Mouse (Mus musculus) kidney, embryonic 15.5 days (tissue): ENCODE measurements at regions not wholly inside any gene's neighbourhood (a gene's known extent, or its start where the extent isn't known, plus 50 kb on each side); places are given as distances from the start of the nearest gene placed in this dataset.

Experiments
- ATAC-seq: fragments of 200-750 bp; cut with Nextera tagmentation; replicated peaks from 2 replicates; pipeline ENCODE4 v1.8.0; 2017; ENCODE audit warnings: moderate TSS enrichment; ENCODE audit not compliant: low FRiP score
- H3K27ac ChIP-seq: fragments of 300-500 bp; sonication (generic); 2 replicates; pipeline ENCODE4 v1.5.1; 2015; ENCODE audit warnings: mild to moderate bottlenecking, inconsistent platforms
- H3K27me3 ChIP-seq: fragments of 300-500 bp; sonication (generic); 2 replicates; pipeline ENCODE4 v1.6.1; 2015; ENCODE audit warnings: inconsistent platforms
- H3K36me3 ChIP-seq: fragments of 300-500 bp; sonication (generic); 2 replicates; pipeline ENCODE4 v1.6.1; 2015; ENCODE audit warnings: inconsistent platforms
- H3K4me1 ChIP-seq: fragments of 300-500 bp; sonication (generic); 2 replicates; pipeline ENCODE4 v1.6.1; 2015; ENCODE audit warnings: inconsistent platforms
- H3K4me2 ChIP-seq: fragments of 300-500 bp; sonication (generic); 2 replicates; pipeline ENCODE4 v1.6.1; 2015; ENCODE audit warnings: moderate library complexity, mild to moderate bottlenecking, inconsistent platforms
- H3K4me3 ChIP-seq: fragments of 300-500 bp; sonication (generic); replicated peaks from 2 replicates; pipeline ENCODE4 v1.5.1; 2015; ENCODE audit warnings: mild to moderate bottlenecking, inconsistent platforms
- H3K9ac ChIP-seq: fragments of 300-500 bp; sonication (generic); 2 replicates; pipeline ENCODE4 v1.6.1; 2015; ENCODE audit warnings: mild to moderate bottlenecking, inconsistent platforms
- H3K9me3 ChIP-seq: fragments of 300-500 bp; sonication (generic); replicated peaks from 2 replicates; pipeline ENCODE4 v1.6.1; 2016; ENCODE audit warnings: inconsistent platforms
- WGBS: fragments of 180-500 bp; shearing (Covaris S2); methylation state at CpG from one replicate; pipeline ENCODE4 v1.1.7; 2015; ENCODE audit warnings: mixed read lengths; 5-methylcytosine and 5-hydroxymethylcytosine counted together

DNA sequence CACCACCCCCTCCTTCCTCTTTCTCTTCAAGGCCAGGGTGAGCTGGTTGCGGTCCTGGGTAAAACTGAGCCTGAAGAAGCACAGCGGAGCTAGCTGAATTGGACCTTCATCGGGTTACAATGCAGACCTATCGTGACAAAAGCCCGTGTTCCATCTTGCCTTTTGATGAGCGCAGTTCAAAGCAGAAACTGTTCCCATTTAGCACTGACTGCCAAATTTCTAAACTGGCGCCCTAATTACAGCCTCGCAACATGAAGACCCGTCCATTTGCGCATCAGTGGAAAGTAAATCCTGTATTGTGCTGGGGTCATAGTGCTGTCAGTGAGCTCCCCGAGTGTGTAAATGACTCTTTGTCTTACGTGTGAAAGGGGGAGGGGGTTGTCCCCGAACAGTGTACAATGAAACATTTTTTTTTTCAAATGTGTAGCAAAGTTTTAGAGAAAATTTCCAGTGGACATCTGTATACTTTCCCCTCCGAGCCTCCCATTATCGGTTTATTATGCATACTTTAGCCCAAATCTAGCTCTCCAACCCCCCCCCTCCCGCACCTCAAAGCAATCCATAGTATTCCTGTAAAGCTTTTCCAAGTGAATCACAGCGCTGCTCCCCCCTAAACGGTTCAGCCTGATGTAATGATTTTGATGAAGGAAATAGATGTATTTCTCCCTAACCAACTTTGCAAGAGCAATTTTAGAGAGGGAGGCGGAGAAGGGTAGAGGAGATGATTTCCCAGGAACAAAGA is 877.4 kb downstream of the Epha4 start:
- Histone ChIP-seq H3K9ac (no peak overlapping the region), H3K27me3 (no peaks in the 10 kb centered on the region), H3K27ac (no peak overlapping the region), H3K4me1 (no peaks in the 10 kb centered on the region), H3K36me3 (no peaks in the 10 kb centered on the region), H3K9me3 (no peaks in the 10 kb centered on the region), H3K4me3 (no peak overlapping the region), H3K4me2 (no peak overlapping the region)
- ATAC-seq, result no peak
- 71% methylated on average over 19 of the region's 19 CpGs for WGBS

DNA sequence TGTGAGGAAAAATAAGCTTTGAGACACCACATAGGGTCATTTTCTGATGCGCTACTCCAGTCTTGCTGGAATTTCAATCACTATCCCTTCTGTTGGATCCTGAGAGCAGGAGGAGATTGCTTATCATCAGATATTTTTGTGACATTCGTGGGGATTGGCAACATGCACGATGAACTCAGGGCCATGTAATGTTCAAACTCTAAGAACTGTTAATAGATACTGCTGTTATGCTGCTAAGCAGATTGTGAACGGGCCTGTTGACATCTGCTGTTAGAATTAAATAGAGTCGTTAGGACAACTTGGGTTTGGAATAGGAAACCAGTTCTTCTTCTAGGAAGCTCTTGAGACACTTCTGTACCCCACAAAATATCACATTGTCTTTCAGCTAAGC is 876.9 kb downstream of the Epha4 start:
- Histone ChIP-seq H3K4me2 (no peak overlapping the region), H3K9me3 (no peaks in the 10 kb centered on the region), H3K4me3 (no peak overlapping the region), H3K36me3 (no peaks in the 10 kb centered on the region), H3K4me1 (no peaks in the 10 kb centered on the region), H3K27me3 (no peaks in the 10 kb centered on the region), H3K27ac (no peak overlapping the region), H3K9ac (no peak overlapping the region)
- WGBS, result 86% methylated on average over 5 of the region's 5 CpGs
- ATAC-seq, result no peak

DNA sequence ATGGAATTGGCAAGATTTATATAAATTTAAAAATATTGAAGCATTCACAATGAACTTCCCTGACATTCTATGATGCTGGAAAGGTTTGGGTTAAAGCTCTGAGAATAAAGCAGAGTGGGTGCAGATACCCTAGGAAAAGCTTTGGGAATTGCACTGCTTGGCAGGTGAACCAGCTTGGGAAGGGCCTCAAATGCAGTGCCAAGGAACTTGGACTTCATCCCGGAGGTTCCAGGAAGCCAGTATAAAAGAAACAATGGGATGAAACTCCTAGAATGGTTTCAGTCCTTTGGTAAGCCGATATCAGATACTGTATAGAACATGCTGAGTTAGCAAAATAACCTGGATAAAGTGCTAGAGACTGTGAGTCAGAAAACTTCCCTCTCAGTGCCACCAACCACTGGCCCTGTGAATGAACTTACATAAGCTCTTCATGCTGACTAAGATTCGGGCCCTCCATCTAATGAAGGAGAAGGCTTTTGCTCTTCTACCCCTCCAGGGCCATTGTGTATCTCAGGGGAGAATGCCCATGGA is 873.6 kb downstream of the Epha4 start:
- H3K27me3 ChIP-seq, result no peaks in the 10 kb centered on the region
- 79% methylated on average over 3 of the region's 3 CpGs for WGBS
- no peaks in the 10 kb centered on the region for H3K4me1 ChIP-seq
- no peak overlapping the region for H3K9ac ChIP-seq
- H3K9me3 ChIP-seq, result no peaks in the 10 kb centered on the region
- H3K27ac ChIP-seq, result no peak overlapping the region
- no peaks in the 10 kb centered on the region for H3K36me3 ChIP-seq
- no peak overlapping the region for H3K4me2 ChIP-seq
- no peak for ATAC-seq
- no peak overlapping the region for H3K4me3 ChIP-seq

DNA sequence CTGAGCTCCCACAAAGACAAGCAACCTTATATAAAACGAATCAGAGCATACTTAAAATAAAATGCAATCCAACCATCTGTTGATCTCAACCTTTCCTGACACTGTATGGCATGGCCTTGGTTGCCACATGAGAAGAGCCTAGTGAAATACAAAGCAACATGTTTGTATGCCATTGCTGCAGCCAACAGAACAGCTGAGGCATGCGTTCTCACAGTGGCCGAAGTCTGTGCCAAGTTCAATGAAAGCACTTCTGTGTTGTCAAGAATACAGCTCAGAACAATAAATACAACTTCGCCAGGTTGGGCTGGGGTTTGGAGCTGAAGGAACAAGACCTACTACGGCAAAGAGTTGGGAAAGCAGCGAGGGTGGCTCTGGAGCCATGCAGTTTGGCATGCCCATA is 872.2 kb downstream of the Epha4 start:
- 89% methylated on average over 6 of the region's 6 CpGs for WGBS

DNA sequence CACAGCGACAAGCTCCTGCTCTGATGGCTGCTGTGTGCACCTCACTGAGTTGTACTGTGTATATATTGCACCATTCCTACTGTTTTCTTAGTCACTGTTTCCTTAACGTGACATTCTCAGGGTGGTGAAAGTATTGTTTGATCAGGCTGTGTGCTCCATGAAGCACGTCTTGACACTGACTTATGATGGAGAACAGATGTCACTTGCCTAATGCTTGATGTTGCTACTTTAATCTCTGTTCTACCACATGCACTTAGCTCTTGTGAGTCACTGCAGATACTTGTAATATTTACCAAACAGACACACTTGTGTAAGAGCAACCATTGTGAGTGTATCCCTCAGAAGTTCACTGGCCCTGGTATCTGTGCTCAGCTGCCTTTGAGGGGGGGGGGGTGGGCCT is 870.0 kb downstream of the Epha4 start:
- no peaks in the 10 kb centered on the region for H3K27me3 ChIP-seq

More for the DNA sequence above, 872.2 kb downstream of the Epha4 start:
- Histone ChIP-seq H3K9ac (no peak overlapping the region), H3K9me3 (no peaks in the 10 kb centered on the region), H3K36me3 (no peaks in the 10 kb centered on the region), H3K27me3 (no peaks in the 10 kb centered on the region), H3K27ac (no peak overlapping the region), H3K4me1 (no peaks in the 10 kb centered on the region), H3K4me2 (no peak overlapping the region), H3K4me3 (no peak overlapping the region)
- ATAC-seq, result no peak

DNA sequence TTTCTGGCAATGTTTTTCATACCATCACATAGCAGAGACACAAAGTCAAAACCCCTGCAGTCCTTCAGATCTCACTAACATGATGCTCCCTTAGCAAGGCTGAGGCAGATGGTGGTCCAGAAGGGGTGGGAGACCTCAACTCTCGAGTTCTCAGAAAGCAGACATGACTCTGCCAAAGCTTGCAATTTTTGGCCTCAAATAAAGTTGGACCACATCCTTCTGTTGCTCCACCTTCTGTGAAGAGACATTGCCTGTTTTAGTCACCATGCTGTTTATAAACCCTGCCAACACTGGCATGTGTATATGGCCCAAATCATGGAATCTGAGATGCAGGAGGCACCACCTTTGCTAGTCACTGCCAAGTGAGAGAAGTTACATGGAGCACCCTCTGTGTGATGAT is 860.1 kb downstream of the Epha4 start:
- no peak for ATAC-seq
- WGBS, result 72% methylated on average over 1 of the region's 1 CpGs
- H3K27me3 ChIP-seq, result no peaks in the 10 kb centered on the region
- H3K27ac ChIP-seq, result no peak overlapping the region
- no peaks in the 10 kb centered on the region for H3K36me3 ChIP-seq
- no peak overlapping the region for H3K4me3 ChIP-seq
- H3K9me3 ChIP-seq, result no peaks in the 10 kb centered on the region
- no peaks in the 10 kb centered on the region for H3K4me1 ChIP-seq
- no peak overlapping the region for H3K9ac ChIP-seq
- no peak overlapping the region for H3K4me2 ChIP-seq

More for the DNA sequence above, 870.0 kb downstream of the Epha4 start:
- Histone ChIP-seq H3K27ac (no peak overlapping the region), H3K36me3 (no peaks in the 10 kb centered on the region), H3K4me1 (no peaks in the 10 kb centered on the region), H3K4me3 (no peak overlapping the region), H3K4me2 (no peak overlapping the region), H3K9me3 (no peaks in the 10 kb centered on the region), H3K9ac (no peak overlapping the region)
- WGBS, result 54% methylated on average over 3 of the region's 3 CpGs
- no peak for ATAC-seq

DNA sequence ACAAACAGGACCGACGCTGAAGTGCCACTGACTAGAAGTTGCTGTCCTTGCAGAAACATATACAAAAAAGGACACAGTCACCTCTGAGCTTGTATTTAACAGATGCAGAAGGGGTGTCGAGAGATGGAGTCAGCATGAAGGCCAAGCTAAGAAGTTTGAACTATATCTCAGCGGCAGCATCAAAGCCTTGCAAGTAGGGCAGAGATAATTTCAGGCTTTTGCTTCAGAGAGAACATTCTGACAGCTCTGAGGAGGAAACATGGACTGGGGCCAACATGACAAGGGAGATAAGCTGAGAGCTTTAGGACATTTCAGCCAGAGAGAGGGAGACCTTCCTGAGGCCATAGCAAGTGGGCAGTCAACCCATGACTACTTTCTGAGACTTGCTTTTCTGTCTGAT is 856.7 kb downstream of the Epha4 start:
- Histone ChIP-seq H3K4me3 (no peak overlapping the region), H3K9me3 (no peaks in the 10 kb centered on the region), H3K4me1 (no peaks in the 10 kb centered on the region), H3K27me3 (no peaks in the 10 kb centered on the region), H3K9ac (no peak overlapping the region), H3K27ac (no peak overlapping the region), H3K4me2 (no peak overlapping the region), H3K36me3 (no peaks in the 10 kb centered on the region)
- ATAC-seq, result no peak
- 73% methylated on average over 4 of the region's 4 CpGs for WGBS

DNA sequence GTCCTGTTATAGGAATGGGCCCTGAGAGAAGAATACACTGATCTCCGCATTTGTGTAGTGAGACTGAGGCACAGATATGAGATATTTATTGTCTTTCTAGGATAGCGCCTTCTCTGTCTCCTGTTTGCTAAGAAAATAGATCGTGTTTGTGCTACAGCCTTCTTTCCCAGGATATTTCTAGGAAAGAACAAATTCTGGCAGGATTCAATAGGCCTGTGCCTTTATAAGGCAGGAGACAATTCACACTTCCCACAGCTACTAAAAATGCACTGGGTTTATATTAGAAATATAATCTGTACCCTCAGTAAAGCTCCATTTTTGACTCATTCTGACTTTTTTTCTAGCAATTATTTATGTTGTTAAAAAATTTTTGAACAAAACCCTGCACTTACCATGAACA is 854.7 kb downstream of the Epha4 start:
- ATAC-seq, result no peak
- H3K9ac ChIP-seq, result no peak overlapping the region
- H3K27ac ChIP-seq, result no peak overlapping the region
- no peaks in the 10 kb centered on the region for H3K4me1 ChIP-seq
- no peaks in the 10 kb centered on the region for H3K9me3 ChIP-seq
- WGBS, result 78% methylated on average over 3 of the region's 3 CpGs
- no peaks in the 10 kb centered on the region for H3K36me3 ChIP-seq
- no peaks in the 10 kb centered on the region for H3K27me3 ChIP-seq
- H3K4me2 ChIP-seq, result no peak overlapping the region
- no peak overlapping the region for H3K4me3 ChIP-seq

DNA sequence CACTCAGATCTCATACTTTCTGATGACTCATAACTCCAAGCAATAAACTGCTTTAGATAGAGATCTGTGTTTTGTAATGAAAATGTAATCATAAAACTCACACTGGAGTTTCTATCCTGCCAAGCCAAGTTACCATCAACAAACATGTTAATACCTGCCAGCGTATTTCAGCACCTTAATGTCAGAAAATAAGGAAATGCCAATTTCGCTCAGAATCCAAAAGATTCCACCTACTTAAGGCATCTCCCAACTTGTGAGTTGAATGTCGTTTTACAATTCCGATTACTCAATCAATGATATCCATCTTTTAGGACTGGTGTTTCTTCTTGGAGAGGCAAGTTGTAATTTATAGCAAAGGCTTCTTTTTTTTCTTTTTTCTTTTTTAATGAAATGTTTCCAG is 850.5 kb downstream of the Epha4 start:
- Histone ChIP-seq H3K27ac (no peak overlapping the region), H3K27me3 (no peaks in the 10 kb centered on the region), H3K9me3 (no peaks in the 10 kb centered on the region), H3K9ac (no peak overlapping the region), H3K4me1 (no peaks in the 10 kb centered on the region), H3K4me2 (no peak overlapping the region), H3K36me3 (no peaks in the 10 kb centered on the region), H3K4me3 (no peak overlapping the region)
- 82% methylated on average over 4 of the region's 4 CpGs for WGBS
- no peak for ATAC-seq

DNA sequence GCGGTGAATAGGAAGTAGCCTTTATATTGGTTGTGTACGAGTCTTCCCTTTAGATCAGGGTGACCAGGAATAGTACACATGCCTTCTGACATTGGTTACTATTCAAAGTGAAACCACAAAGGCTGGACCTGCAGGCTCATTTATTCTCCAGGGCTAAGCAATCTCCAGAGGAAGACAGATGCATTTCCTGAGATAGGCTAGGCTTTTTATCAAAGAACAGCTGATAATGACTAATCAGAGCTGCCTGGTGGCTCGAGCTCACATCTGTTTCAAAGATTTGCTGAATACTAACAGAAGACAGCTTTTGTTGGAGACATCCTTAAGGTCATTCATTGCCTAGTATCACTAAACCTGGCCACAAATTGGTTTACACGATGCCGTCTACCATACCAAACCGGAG is 838.1 kb downstream of the Epha4 start:
- Histone ChIP-seq H3K4me2 (no peak overlapping the region), H3K9ac (no peak overlapping the region), H3K9me3 (no peaks in the 10 kb centered on the region), H3K36me3 (no peaks in the 10 kb centered on the region), H3K4me1 (no peaks in the 10 kb centered on the region), H3K27ac (no peak overlapping the region), H3K4me3 (no peak overlapping the region), H3K27me3 (no peaks in the 10 kb centered on the region)
- WGBS, result 74% methylated on average over 6 of the region's 6 CpGs
- no peak for ATAC-seq

DNA sequence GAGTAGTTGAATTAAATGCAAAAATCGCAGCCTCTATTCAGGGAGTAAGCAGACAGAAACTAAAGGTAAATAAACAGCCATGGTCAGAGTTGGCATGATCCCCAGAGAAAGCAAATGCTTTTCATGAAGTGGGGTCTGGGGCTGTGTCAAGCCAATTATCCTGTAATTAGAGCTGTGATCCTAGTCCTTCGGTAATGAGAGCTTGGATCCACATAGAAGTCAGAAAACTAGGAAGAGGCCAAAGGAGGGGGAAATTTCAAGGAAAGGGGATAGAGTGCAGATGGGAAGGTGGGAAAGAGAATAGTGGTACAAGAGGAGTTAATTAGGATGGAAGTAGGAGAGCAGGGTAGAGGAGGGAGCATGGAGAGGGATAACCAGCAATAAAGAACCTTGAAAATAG is 809.3 kb downstream of the Epha4 start:
- no peaks in the 10 kb centered on the region for H3K9me3 ChIP-seq
- no peak overlapping the region for H3K9ac ChIP-seq
- no peak for ATAC-seq
- H3K4me2 ChIP-seq, result no peak overlapping the region
- no peaks in the 10 kb centered on the region for H3K27me3 ChIP-seq
- no peaks in the 10 kb centered on the region for H3K4me1 ChIP-seq
- H3K36me3 ChIP-seq, result no peaks in the 10 kb centered on the region
- WGBS, result 53% methylated on average over 2 of the region's 2 CpGs
- no peak overlapping the region for H3K4me3 ChIP-seq
- no peak overlapping the region for H3K27ac ChIP-seq

DNA sequence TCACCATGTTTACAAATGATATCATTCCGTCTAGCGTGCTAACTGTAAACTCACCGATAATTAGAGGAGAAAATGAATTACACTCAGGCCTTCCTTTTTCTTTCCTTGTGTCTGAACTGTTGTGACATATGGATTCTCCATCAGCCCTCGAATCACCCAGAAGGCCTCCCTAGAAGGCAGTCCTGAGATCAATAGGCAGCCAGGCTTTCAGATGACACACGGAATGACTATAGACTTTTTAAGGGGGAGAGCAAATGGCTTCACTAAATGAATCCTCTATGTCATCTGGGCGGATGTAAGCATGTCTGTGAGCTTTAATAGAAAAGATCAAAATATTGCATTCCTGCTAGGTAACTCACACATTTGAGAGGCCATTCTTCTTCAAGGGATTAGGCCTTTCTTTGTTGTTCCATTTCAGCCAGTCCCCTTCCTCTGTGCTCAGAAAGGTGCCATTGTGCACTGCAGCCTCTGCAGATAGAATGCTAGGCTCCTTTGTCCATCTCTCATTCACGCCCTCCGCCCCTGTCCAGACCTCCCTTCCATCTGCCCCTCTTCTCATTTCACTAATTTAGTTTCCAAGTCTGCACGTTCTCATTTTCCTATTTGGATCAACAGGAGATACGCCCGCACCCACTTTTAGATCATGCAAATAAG is 797.1 kb downstream of the Epha4 start:
- no peak for ATAC-seq
- Histone ChIP-seq H3K9me3 (no peaks in the 10 kb centered on the region), H3K9ac (no peak overlapping the region), H3K4me1 (no peaks in the 10 kb centered on the region), H3K4me2 (no peak overlapping the region), H3K27ac (no peak overlapping the region), H3K27me3 (no peaks in the 10 kb centered on the region), H3K4me3 (no peak overlapping the region), H3K36me3 (no peaks in the 10 kb centered on the region)
- WGBS, result 62% methylated on average over 11 of the region's 11 CpGs
